Mouse (Mus musculus) c-Kit-negative CD71-positive TER-119-positive erythroid progenitor cells, embryonic 14.5 days (primary cell): ENCODE results near the gene Olfr767.
"Not testable (repeated sequence)": the region's sequence is repeated elsewhere in the genome, so short reads cannot be mapped to it uniquely, and the experiment has no call there.

Experiments
- DNase-seq: peaks from one replicate; pipeline ENCODE4 v3.0.0-alpha.2; 2013; ENCODE audit warnings: low read depth, low spot score

Olfr767 gene

GRCm38 (mm10) chr10:129082810-129083209, at the start of gene Olfr767:
Gene Olfr767 (minus strand): TSS chr10:129082910.
- not testable (repeated sequence) for DNase-seq

GRCm38 (mm10) chr10:129117761-129118160, 35.1 kb upstream of the Olfr767 start, which contains the start of gene Olfr769:
Gene Olfr769 (minus strand): TSS chr10:129117861.
- DNase-seq: no peak

GRCm38 (mm10) chr10:129115146-129115545, 32.4 kb upstream of the Olfr767 start:
- no peak for DNase-seq

- DNase-seq: no peak
Observed at GRCm38 (mm10) chr10:129101231-129101630, 18.5 kb upstream of the Olfr767 start.

GRCm38 (mm10) chr10:129099275-129099674, 16.6 kb upstream of the Olfr767 start, which contains the start of gene Olfr768:
Gene Olfr768 (minus strand): TSS chr10:129099375.
- DNase-seq: no peak

- DNase-seq: no peak
Observed at GRCm38 (mm10) chr10:129068877-129069276, 13.8 kb downstream of the Olfr767 start, which contains the start of gene Olfr766-ps1. Gene Olfr766-ps1 (minus strand): TSS chr10:129068977.

- not testable (repeated sequence) for DNase-seq
Observed at GRCm38 (mm10) chr10:129049898-129050297, 32.8 kb downstream of the Olfr767 start, which contains the start of gene Olfr765. Gene Olfr765 (minus strand): TSS chr10:129049998.

- DNase-seq: no peak
Observed at GRCm38 (mm10) chr10:129039796-129040195, 42.9 kb downstream of the Olfr767 start, which contains the start of gene Olfr764-ps1. Gene Olfr764-ps1 (minus strand): TSS chr10:129039896.

GRCm38 (mm10) chr10:129028343-129028742, 54.4 kb downstream of the Olfr767 start:
- no peak for DNase-seq

- DNase-seq: peak; percentile 29
Observed at GRCm38 (mm10) chr10:129026018-129026662, 56.6 kb downstream of the Olfr767 start.
